Mouse (Mus musculus) embryonic facial prominence, embryonic 11.5 days (tissue): Measurements from ENCODE around the gene Wt1. TPM values are rescaled to one million over a fixed set of nuclear protein-coding genes. Genes with fewer than 3 reads are reported as not detected.

ENCODE experiments used
- ATAC-seq: fragments of 200-750 bp; cut with Nextera tagmentation; replicated peaks from 2 replicates; pipeline ENCODE4 v1.8.0; 2017; ENCODE audit warnings: low read depth; ENCODE audit not compliant: insufficient number of reproducible peaks, low FRiP score, low TSS enrichment
- DNase-seq: peaks from one replicate; pipeline ENCODE4 v3.0.0-alpha.2; 2015; ENCODE audit warnings: low spot score
- H3K27ac ChIP-seq: fragments of 300-500 bp; sonication (generic); replicated peaks from 2 replicates; pipeline ENCODE4 v1.5.1; 2014; ENCODE audit warnings: mild to moderate bottlenecking, low read depth, low read length, control low read depth
- H3K27me3 ChIP-seq: fragments of 300-500 bp; sonication (generic); 2 replicates; pipeline ENCODE4 v1.6.1; 2014; ENCODE audit warnings: mild to moderate bottlenecking, low read length, moderate library complexity, mixed read lengths; ENCODE audit not compliant: control insufficient read depth, insufficient read depth
- H3K36me3 ChIP-seq: fragments of 300-500 bp; sonication (generic); replicated peaks from 2 replicates; pipeline ENCODE4 v1.6.1; 2014; ENCODE audit warnings: low read depth, mild to moderate bottlenecking, low read length, moderate library complexity, mixed read lengths; ENCODE audit not compliant: control insufficient read depth, insufficient read depth
- H3K4me1 ChIP-seq: fragments of 300-500 bp; sonication (generic); 2 replicates; pipeline ENCODE4 v1.6.1; 2014; ENCODE audit warnings: low read length, mixed read lengths; ENCODE audit not compliant: control insufficient read depth, insufficient read depth
- H3K4me2 ChIP-seq: fragments of 300-500 bp; sonication (generic); 2 replicates; pipeline ENCODE4 v1.6.1; 2014; ENCODE audit warnings: low read depth, mild to moderate bottlenecking, control low read depth, low read length, moderate library complexity
- H3K4me3 ChIP-seq: fragments of 300-500 bp; sonication (generic); 2 replicates; pipeline ENCODE4 v1.5.1; 2014; ENCODE audit warnings: low read depth, low read length, control low read depth
- H3K9ac ChIP-seq: fragments of 300-500 bp; sonication (generic); replicated peaks from 2 replicates; pipeline ENCODE4 v1.6.1; 2014; ENCODE audit warnings: mild to moderate bottlenecking, control low read depth, low read length
- H3K9me3 ChIP-seq: fragments of 300-500 bp; sonication (generic); replicated peaks from 2 replicates; pipeline ENCODE4 v1.6.1; 2016; ENCODE audit warnings: mild to moderate bottlenecking, low read length, inconsistent platforms, mixed read lengths; ENCODE audit not compliant: control insufficient read depth
- WGBS: fragments of 180-500 bp; shearing (Covaris S2); extraction: QIAGEN DNeasy Blood & Tissue Kit; methylation state at CpG from one replicate; pipeline ENCODE4 v1.1.7; 2014; 5-methylcytosine and 5-hydroxymethylcytosine counted together
- polyA plus RNA-seq: library from polyadenylated mRNA; unstranded; fragments of >200 nt; fragmentation: Nextera tagmentation; extraction: Ambion mirVana; gene quantifications from 2 replicates; pipeline ENCODE4 v1.2.1, GENCODE M21; 2014

Wt1 gene
- polyA plus RNA-seq, result 0.40 and 0.58 TPM in 2 replicates

DNA sequence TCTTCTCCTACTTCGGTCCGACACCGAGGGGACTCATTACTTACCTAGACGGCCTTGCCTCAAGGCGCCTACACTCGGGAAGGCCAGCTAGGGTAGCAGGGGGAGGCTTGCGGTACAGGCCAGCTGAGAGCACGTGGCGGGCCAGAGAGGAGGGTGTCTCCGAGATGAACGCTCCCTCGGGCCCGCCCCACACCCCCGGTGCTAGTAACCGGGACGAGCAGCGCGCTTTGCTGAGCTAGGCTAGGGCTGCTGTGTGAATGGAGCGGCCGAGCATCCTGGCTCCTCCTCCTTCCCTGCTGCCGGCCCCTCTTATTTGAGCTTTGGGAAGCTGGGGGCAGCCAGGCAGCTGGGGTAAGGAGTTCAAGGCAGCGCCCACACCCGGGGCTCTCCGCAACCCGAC is at the start of gene Wt1:
TSS of gene Wt1 (plus strand) at position 251 of the 400 bp plus-strand sequence.
- Histone ChIP-seq H3K4me2 (peak within 1 kb of the TSS; percentile 31), H3K4me1 (peaks cover 7% of the 10 kb centered on the region), H3K27me3 (peaks cover 81% of the 10 kb centered on the region), H3K27ac (no peak within 1 kb of the TSS), H3K9me3 (no peaks in the 10 kb centered on the region), H3K9ac (no peak within 1 kb of the TSS), H3K36me3 (no peaks in the 10 kb centered on the region), H3K4me3 (peak within 1 kb of the TSS; percentile 21)
- ATAC-seq (peak; percentile 61), DNase-seq (peak; percentile 56)
- under 1% methylated on average over 24 of the region's 25 CpGs for WGBS

DNA sequence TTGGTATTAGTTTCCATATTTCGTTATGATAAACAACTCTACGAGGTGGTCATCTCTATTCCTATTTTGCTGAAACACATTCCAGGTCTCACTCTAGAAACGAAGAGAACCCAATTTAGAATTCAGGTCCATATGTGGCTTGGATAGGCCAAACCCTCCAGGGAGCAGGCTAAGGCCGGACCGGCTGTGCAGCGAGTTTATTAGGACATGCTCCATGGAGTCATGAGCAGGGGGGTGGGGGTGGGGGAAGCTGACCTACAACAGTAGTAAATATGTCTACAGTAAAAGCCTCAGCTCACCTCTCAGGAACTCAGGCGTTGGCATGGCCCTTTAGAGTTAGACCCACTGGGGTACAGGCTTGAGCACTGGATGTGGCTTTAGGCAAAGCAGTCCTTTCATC is 49.2 kb upstream of the Wt1 start:
- no peak overlapping the region for H3K27ac ChIP-seq
- DNase-seq (no peak), ATAC-seq (no peak)
- WGBS, result 86% methylated on average over 7 of the region's 7 CpGs
- H3K9me3 ChIP-seq, result no peaks in the 10 kb centered on the region
- H3K27me3 ChIP-seq, result no peaks in the 10 kb centered on the region
- H3K4me3 ChIP-seq, result no peak overlapping the region
- no peaks in the 10 kb centered on the region for H3K4me1 ChIP-seq
- no peaks in the 10 kb centered on the region for H3K36me3 ChIP-seq
- no peak overlapping the region for H3K4me2 ChIP-seq
- no peak overlapping the region for H3K9ac ChIP-seq

GRCm38 (mm10) chr2:105082256-105082790 is 44.0 kb upstream of the Wt1 start:
- H3K9ac ChIP-seq, result no peak overlapping the region
- ATAC-seq (no peak), DNase-seq (no peak)
- no peaks in the 10 kb centered on the region for H3K36me3 ChIP-seq
- no peaks in the 10 kb centered on the region for H3K27me3 ChIP-seq
- H3K4me1 ChIP-seq, result no peaks in the 10 kb centered on the region
- no peak overlapping the region for H3K4me3 ChIP-seq
- WGBS, result 24% methylated on average over 9 of the region's 9 CpGs
- no peaks in the 10 kb centered on the region for H3K9me3 ChIP-seq
- H3K27ac ChIP-seq, result no peak overlapping the region
- no peak overlapping the region for H3K4me2 ChIP-seq

DNA sequence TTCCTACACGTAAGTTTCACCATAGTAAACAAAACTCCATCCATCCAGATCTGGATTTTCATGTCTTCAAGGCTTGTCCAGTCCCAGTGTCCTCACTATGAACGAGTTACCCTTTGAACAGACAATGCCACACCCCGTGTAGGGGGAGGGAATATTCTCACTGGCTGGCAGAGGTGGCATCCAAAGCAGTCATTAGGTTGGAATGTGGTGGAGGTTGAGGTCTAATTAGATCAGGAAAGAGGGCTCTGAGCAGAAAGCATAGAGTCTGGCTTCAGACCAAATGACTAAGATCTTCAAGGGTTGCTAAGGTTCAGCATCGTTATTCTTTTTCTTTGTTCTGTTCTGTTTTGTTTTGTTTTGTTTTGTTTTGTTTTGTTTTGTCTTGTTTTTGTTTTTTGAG is 42.3 kb upstream of the Wt1 start:
- WGBS, result 72% methylated on average over 4 of the region's 4 CpGs
- DNase-seq, result no peak

DNA sequence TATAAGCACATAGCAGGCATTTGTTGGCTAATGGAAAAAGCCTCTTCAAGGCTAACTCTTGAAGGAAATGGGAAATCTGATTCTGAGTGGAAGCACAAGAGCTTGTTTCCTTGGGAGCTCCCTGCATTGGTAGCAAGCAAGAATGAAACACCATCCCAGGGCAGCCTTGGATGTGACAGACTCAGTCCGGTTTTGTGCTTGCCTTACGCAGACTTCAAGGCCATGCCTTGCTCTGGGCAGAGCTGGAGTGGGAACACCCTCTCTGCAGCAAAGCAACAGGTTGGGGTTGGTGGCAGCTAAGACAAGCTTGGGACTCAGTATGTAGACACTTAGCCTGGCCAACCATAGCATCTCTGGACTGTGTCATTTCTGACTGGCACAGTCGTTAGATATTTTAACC is 40.2 kb upstream of the Wt1 start:
- 96% methylated on average over 3 of the region's 3 CpGs for whole genome bisulfite sequencing
- no peak for ATAC-seq
- Histone ChIP-seq H3K36me3 (no peaks in the 10 kb centered on the region), H3K4me1 (no peaks in the 10 kb centered on the region), H3K9ac (no peak overlapping the region), H3K27me3 (no peaks in the 10 kb centered on the region), H3K4me2 (no peak overlapping the region), H3K27ac (no peak overlapping the region), H3K4me3 (no peak overlapping the region), H3K9me3 (no peaks in the 10 kb centered on the region)
- no peak for DNase-seq

More for the DNA sequence above, 42.3 kb upstream of the Wt1 start:
- Histone ChIP-seq H3K36me3 (no peaks in the 10 kb centered on the region), H3K27me3 (no peaks in the 10 kb centered on the region), H3K9ac (no peak overlapping the region), H3K4me2 (no peak overlapping the region), H3K4me1 (no peaks in the 10 kb centered on the region), H3K9me3 (no peaks in the 10 kb centered on the region), H3K4me3 (no peak overlapping the region), H3K27ac (no peak overlapping the region)
- no peak for ATAC-seq

GRCm38 (mm10) chr2:105088005-105088404 is 38.3 kb upstream of the Wt1 start:
- Histone ChIP-seq H3K9ac (no peak overlapping the region), H3K36me3 (no peaks in the 10 kb centered on the region), H3K27ac (no peak overlapping the region), H3K27me3 (no peaks in the 10 kb centered on the region), H3K4me2 (no peak overlapping the region), H3K9me3 (no peaks in the 10 kb centered on the region), H3K4me1 (no peaks in the 10 kb centered on the region), H3K4me3 (no peak overlapping the region)
- DNase-seq, result no peak
- no peak for ATAC-seq
- WGBS, result 79% methylated on average over 3 of the region's 3 CpGs

- Histone ChIP-seq H3K36me3 (no peaks in the 10 kb centered on the region), H3K27me3 (no peaks in the 10 kb centered on the region), H3K4me2 (no peak overlapping the region), H3K4me1 (no peaks in the 10 kb centered on the region), H3K9ac (no peak overlapping the region), H3K4me3 (no peak overlapping the region), H3K27ac (no peak overlapping the region), H3K9me3 (no peaks in the 10 kb centered on the region)
- DNase-seq (no peak), ATAC-seq (no peak)
- 64% methylated on average over 4 of the region's 4 CpGs for WGBS
Observed at GRCm38 (mm10) chr2:105089083-105089482, 37.2 kb upstream of the Wt1 start.

GRCm38 (mm10) chr2:105089581-105090508 is 36.5 kb upstream of the Wt1 start:
- H3K27ac ChIP-seq, result no peak overlapping the region
- no peak overlapping the region for H3K9ac ChIP-seq
- H3K36me3 ChIP-seq, result no peaks in the 10 kb centered on the region
- H3K4me2 ChIP-seq, result no peak overlapping the region
- WGBS, result 66% methylated on average over 7 of the region's 7 CpGs
- H3K4me1 ChIP-seq, result no peaks in the 10 kb centered on the region
- H3K9me3 ChIP-seq, result no peaks in the 10 kb centered on the region
- DNase-seq (no peak), ATAC-seq (no peak)
- H3K4me3 ChIP-seq, result no peak overlapping the region
- H3K27me3 ChIP-seq, result no peaks in the 10 kb centered on the region
